Mouse (Mus musculus) heart, embryonic 15.5 days (tissue): Measurements from ENCODE around the gene Lctl. TPM values are rescaled to one million over a fixed set of nuclear protein-coding genes. Genes with fewer than 3 reads are reported as not detected.
A peak's percentile ranks its signal among the peaks of the same experiment; 100 is the strongest.

Experiments
- ATAC-seq: fragments of 200-750 bp; cut with Nextera tagmentation; replicated peaks from 2 replicates; pipeline ENCODE4 v1.8.0; 2017; ENCODE audit warnings: low read depth, moderate TSS enrichment; ENCODE audit not compliant: insufficient number of reproducible peaks, insufficient read depth, low FRiP score
- H3K27ac ChIP-seq: fragments of 300-500 bp; sonication (generic); 2 replicates; pipeline ENCODE4 v1.5.1; 2015; ENCODE audit warnings: mild to moderate bottlenecking, inconsistent platforms
- H3K27me3 ChIP-seq: fragments of 300-500 bp; sonication (generic); 2 replicates; pipeline ENCODE4 v1.6.1; 2015; ENCODE audit warnings: inconsistent platforms
- H3K36me3 ChIP-seq: fragments of 300-500 bp; sonication (generic); 2 replicates; pipeline ENCODE4 v1.6.1; 2015; ENCODE audit warnings: mild to moderate bottlenecking, inconsistent platforms
- H3K4me1 ChIP-seq: fragments of 300-500 bp; sonication (generic); replicated peaks from 2 replicates; pipeline ENCODE4 v1.6.1; 2015; ENCODE audit warnings: inconsistent platforms
- H3K4me2 ChIP-seq: fragments of 300-500 bp; sonication (generic); 2 replicates; pipeline ENCODE4 v1.6.1; 2015; ENCODE audit warnings: inconsistent platforms, mild to moderate bottlenecking, moderate library complexity
- H3K4me3 ChIP-seq: fragments of 300-500 bp; sonication (generic); 2 replicates; pipeline ENCODE4 v1.5.1; 2015; ENCODE audit warnings: mild to moderate bottlenecking, inconsistent platforms
- H3K9ac ChIP-seq: fragments of 300-500 bp; sonication (generic); 2 replicates; pipeline ENCODE4 v1.6.1; 2015; ENCODE audit warnings: mild to moderate bottlenecking, inconsistent platforms
- H3K9me3 ChIP-seq: fragments of 300-500 bp; sonication (generic); replicated peaks from 2 replicates; pipeline ENCODE4 v1.6.1; 2016; ENCODE audit warnings: inconsistent platforms
- WGBS: fragments of 180-500 bp; shearing (Covaris S2); methylation state at CpG from one replicate; pipeline ENCODE4 v1.1.7; 2015; ENCODE audit warnings: mixed read lengths; 5-methylcytosine and 5-hydroxymethylcytosine counted together
- polyA plus RNA-seq: library from polyadenylated mRNA; unstranded; fragments of >200 nt; fragmentation: Nextera tagmentation; extraction: Ambion mirVana; gene quantifications from 2 replicates; pipeline ENCODE4 v1.2.1, GENCODE M21; 2015

Lctl gene
- polyA plus RNA-seq, 1 experiment from 2014 or later = 0.13 TPM

DNA sequence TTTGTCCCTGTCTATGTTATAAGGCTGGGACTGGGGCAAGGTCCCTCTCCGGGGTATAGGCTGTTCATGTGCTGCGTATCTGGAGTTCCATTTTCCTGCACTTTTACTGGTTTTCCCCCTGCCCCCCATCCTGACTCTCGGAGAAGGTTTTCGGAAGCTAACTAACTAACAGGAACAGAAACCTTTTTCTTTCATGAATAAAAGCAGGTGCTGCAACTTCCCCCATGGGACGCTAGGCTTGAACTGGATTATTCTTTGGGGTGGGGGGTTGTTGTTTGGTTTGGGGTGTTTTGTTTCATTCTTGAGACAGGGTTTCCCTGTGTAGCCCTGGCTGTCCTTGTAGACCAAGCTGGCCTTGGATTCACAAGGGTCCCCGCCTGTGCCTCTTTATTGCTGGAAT, 30.4 kb upstream of the Lctl start:
- WGBS = 86% methylated on average over 6 of the region's 6 CpGs
- Histone ChIP-seq H3K36me3 (no peaks in the 10 kb centered on the region), H3K9me3 (no peaks in the 10 kb centered on the region), H3K4me3 (no peak overlapping the region), H3K27ac (peak overlapping the region; percentile 53), H3K9ac (no peak overlapping the region), H3K4me2 (no peak overlapping the region), H3K4me1 (peaks cover 53% of the 10 kb centered on the region), H3K27me3 (no peaks in the 10 kb centered on the region)
- ATAC-seq = no peak

DNA sequence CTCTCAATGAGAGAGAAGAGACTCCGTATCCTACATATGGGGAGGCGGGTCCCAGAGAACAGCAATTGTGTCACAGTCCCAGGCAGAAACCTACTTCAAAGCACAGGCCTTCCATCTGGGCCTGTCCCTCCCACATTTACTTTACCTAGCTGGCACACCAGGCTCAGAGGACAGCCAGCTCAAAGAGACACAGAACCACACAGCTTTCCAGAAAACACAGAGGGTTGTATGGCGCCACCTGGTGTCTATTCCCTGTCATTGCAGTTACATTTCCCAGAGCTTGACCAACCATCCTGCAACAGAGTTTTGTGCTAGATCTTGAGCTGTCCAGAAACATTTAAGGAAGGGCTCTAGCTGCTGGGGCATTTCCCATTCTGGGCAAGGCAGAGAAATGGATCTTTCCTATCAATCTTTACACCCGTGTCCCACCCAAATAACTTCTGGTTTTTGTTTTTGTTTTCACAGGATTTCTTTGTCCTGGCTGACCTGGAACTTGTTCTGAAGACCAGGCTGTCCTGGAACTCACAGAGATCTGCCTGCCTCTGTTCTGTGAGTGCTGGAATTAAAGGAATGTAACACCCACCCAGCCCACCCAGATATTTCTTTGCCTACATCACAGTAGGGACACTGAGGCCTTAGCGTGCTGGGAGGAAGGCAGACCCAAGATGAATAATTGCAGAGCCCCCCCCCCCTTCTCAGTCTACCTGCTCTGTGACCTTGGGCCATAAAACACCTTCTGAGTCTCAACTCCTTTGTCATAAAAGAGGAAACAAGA, 29.3 kb upstream of the Lctl start:
- peak overlapping the region; percentile 3; the same call in 1 of the 2 replicates for H3K9ac ChIP-seq
- H3K27me3 ChIP-seq = no peaks in the 10 kb centered on the region
- H3K4me2 ChIP-seq = no peak overlapping the region
- WGBS = 39% methylated on average over 5 of the region's 5 CpGs
- no peaks in the 10 kb centered on the region for H3K36me3 ChIP-seq
- no peaks in the 10 kb centered on the region for H3K9me3 ChIP-seq
- H3K4me1 ChIP-seq = peaks cover 53% of the 10 kb centered on the region
- no peak overlapping the region for H3K4me3 ChIP-seq
- no peak for ATAC-seq
- peak overlapping the region; percentile 69; the same call in 1 of the 2 replicates for H3K27ac ChIP-seq

DNA sequence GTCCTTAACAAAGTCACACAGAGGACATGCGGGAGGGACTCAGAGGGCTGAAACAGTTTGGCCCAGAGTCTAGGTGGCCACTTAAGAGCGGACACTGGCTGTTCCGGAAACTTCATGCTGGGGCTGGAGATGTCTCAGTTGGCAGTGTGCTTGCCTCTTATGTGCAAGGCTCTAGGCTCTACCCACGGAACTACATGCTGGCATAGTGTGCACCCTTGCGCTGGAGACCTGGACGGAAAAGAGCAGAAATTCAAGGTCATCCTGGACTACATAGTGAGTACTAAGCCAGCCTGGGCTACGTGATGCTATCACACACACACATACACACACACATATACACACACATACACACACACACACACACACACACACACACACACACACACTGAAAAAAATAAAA, 28.6 kb upstream of the Lctl start:
- H3K27ac ChIP-seq = peak overlapping the region; percentile 69; the same call in 1 of the 2 replicates
- H3K27me3 ChIP-seq = no peaks in the 10 kb centered on the region
- 85% methylated on average over 7 of the region's 7 CpGs for WGBS
- H3K4me3 ChIP-seq = no peak overlapping the region
- no peak for ATAC-seq
- H3K9me3 ChIP-seq = no peaks in the 10 kb centered on the region
- no peaks in the 10 kb centered on the region for H3K36me3 ChIP-seq
- H3K4me2 ChIP-seq = no peak overlapping the region
- no peak overlapping the region for H3K9ac ChIP-seq
- peaks cover 53% of the 10 kb centered on the region for H3K4me1 ChIP-seq

DNA sequence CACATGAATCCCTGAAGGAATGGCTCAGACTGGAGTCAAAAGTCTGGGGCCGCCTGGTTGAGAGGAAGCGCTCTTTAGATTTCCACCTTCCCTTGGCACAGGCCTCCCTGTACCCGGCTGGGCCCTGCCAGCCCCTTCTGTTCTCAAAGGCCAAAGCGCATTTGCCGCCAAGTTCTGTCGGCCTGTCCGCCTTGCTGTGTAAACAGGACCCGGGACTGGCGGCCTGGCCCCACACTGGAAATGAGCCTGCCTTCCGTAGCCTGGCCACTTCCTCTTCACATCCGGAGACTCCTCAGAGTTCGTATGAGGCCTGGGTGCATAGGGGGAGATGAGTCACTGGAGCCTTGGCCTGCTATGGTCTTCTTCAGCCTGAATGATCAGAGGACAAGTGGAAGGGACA, 27.9 kb upstream of the Lctl start:
- peaks cover 53% of the 10 kb centered on the region for H3K4me1 ChIP-seq
- no peak overlapping the region for H3K9ac ChIP-seq
- no peaks in the 10 kb centered on the region for H3K27me3 ChIP-seq
- peak overlapping the region; percentile 69 for H3K27ac ChIP-seq
- no peaks in the 10 kb centered on the region for H3K9me3 ChIP-seq
- H3K4me3 ChIP-seq = no peak overlapping the region
- ATAC-seq = peak; percentile 32; the same call in 1 of the 2 replicates
- no peak overlapping the region; the same call in 1 of the 2 replicates for H3K4me2 ChIP-seq
- no peaks in the 10 kb centered on the region for H3K36me3 ChIP-seq
- WGBS = 55% methylated on average over 12 of the region's 12 CpGs

DNA sequence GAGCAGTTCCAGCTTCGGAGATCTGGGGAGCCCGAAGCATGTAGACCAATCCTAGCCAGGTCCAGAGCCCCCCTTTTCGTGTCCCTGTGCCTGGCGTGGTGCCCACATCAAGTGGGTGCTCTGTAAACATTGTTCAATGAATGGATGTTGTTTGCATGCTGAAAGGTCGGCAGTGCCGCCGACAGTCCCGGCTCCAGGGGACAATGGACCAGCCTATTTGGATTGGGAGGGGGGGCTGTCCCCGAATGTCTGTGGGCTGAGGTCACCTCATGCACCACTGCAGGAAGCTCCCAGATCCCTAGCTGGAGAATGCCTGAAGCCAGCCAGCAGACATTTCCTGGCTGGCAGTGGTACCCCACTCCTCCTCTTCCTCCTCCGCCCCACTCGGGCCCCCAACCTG, 22.9 kb upstream of the Lctl start:
- 43% methylated on average over 11 of the region's 11 CpGs for WGBS
- Histone ChIP-seq H3K4me2 (peak overlapping the region; percentile 17; the same call in 1 of the 2 replicates), H3K27ac (peak overlapping the region; percentile 57), H3K36me3 (no peaks in the 10 kb centered on the region), H3K4me1 (peaks cover 26% of the 10 kb centered on the region), H3K4me3 (no peak overlapping the region), H3K9me3 (no peaks in the 10 kb centered on the region), H3K27me3 (no peaks in the 10 kb centered on the region), H3K9ac (no peak overlapping the region)
- peak; percentile 70 for ATAC-seq

DNA sequence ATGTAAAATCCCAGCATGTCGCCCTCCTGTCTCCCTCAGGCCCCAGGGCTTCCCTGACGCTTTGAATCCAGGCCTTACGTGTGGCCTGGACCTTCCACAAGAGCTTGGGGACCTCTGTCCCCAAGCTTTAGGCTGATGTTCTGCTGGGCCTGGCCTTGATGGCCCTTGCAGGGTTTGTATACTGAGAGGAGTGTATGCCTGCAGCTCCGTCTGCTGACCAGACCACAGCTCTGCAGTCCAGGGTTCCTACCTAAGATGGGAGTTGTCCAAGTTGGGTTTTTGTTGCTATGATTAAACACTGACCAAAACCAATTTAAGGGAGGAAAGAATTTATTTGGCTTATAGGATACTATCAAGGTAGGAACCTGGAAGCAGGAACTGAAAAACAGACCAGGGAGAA, 18.7 kb upstream of the Lctl start:
- no peak for ATAC-seq
- no peak overlapping the region for H3K4me2 ChIP-seq
- H3K27ac ChIP-seq = no peak overlapping the region
- H3K9me3 ChIP-seq = no peaks in the 10 kb centered on the region
- H3K36me3 ChIP-seq = no peaks in the 10 kb centered on the region
- no peak overlapping the region for H3K9ac ChIP-seq
- WGBS = 65% methylated on average over 4 of the region's 4 CpGs
- peaks cover 17% of the 10 kb centered on the region for H3K4me1 ChIP-seq
- no peaks in the 10 kb centered on the region for H3K27me3 ChIP-seq
- H3K4me3 ChIP-seq = no peak overlapping the region

DNA sequence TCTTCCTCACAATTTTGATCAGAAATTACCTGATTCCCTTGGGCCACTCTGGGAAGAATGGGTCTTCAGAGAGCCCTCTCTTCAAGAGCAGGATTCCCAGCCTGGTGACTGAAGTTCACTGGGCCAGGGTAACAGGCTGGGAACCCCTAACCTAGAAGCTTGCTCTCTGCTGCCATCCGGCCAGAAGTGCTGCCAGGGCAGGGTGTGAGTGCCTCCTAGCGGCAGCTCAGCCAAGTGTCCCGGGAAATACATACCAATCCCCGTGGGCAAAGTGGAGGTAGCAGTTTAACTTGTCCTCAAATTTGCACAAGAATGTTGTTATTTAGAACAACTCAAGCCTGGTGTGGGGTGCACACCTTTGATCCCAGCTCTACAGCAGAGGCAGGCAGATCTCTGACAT, 16.5 kb upstream of the Lctl start:
- WGBS = 2% methylated on average over 4 of the region's 4 CpGs
- H3K4me2 ChIP-seq = no peak overlapping the region
- no peaks in the 10 kb centered on the region for H3K36me3 ChIP-seq
- H3K9ac ChIP-seq = no peak overlapping the region
- H3K4me3 ChIP-seq = no peak overlapping the region
- no peaks in the 10 kb centered on the region for H3K4me1 ChIP-seq
- no peak for ATAC-seq
- H3K9me3 ChIP-seq = no peaks in the 10 kb centered on the region
- no peak overlapping the region for H3K27ac ChIP-seq
- H3K27me3 ChIP-seq = no peaks in the 10 kb centered on the region

DNA sequence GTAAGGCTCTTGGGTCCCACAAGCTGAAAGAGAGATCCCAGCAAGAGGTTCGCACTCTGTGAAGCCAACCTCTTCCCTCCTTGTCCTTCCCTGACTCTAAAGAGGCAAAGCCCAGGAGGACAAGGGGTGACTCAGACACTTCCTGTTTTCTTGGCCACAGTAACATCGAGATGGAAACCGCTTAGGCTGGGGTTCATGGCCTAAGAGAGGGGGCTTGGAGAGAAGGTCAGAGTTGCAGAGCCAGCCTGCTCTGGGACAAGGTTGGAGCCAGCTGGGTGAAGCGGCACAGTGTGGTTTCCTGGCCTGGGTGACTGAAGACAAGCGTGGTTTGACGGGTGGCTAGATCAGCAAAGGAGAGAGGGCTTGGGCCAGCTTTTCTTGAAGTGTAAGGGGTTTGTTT, 11.6 kb upstream of the Lctl start:
- no peak for ATAC-seq
- H3K9ac ChIP-seq = no peak overlapping the region
- WGBS = 70% methylated on average over 6 of the region's 6 CpGs
- H3K4me2 ChIP-seq = no peak overlapping the region
- H3K27me3 ChIP-seq = no peaks in the 10 kb centered on the region
- H3K9me3 ChIP-seq = no peaks in the 10 kb centered on the region
- no peak overlapping the region for H3K27ac ChIP-seq
- H3K4me3 ChIP-seq = no peak overlapping the region
- no peaks in the 10 kb centered on the region for H3K4me1 ChIP-seq
- no peaks in the 10 kb centered on the region for H3K36me3 ChIP-seq

DNA sequence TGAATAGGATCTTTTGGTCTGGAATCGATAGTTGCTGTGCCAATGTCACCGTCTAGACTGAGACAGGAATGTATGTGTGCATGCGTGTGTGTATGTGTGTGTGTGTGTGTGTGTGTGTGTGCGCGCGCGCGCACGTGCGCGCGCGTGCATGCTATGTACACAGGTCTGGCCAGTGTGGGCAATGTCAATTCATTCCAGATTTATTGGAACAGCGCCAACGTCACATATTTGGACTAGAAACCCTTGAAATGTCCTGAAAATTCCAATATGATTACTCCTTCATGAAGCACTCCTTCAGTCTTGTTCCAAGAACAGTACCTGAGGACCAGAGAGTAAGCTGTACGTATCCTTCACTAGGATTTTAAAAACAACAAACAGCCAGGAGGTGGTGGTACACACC, 6.4 kb upstream of the Lctl start:
- Histone ChIP-seq H3K9ac (no peak overlapping the region), H3K4me2 (no peak overlapping the region), H3K4me1 (peaks cover 21% of the 10 kb centered on the region), H3K4me3 (no peak overlapping the region), H3K36me3 (no peaks in the 10 kb centered on the region), H3K27me3 (no peaks in the 10 kb centered on the region), H3K9me3 (no peaks in the 10 kb centered on the region), H3K27ac (no peak overlapping the region)
- WGBS = 94% methylated on average over 16 of the region's 16 CpGs
- no peak for ATAC-seq

DNA sequence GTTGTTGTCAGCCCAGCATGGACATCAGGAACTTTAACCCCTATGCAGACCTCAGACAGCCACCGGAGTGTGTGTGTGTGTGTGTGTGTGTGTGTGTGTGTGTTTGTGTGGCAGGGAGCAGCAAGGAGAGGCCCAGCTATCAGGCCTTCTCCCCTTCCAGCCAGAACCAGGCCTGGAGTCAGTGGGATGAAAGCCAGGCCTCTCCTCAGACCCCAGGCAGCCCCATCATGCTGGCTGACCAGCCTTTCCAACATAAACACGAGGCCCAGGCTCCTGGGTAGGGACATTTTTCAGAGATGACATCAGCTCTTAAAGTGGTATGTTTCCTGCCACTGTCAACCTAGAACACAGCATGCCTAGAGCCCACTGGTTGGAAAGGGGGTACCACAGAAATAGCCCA, 2.3 kb upstream of the Lctl start:
- H3K4me3 ChIP-seq = no peak overlapping the region
- peak; percentile 85 for ATAC-seq
- H3K4me2 ChIP-seq = no peak overlapping the region
- peaks cover 29% of the 10 kb centered on the region for H3K4me1 ChIP-seq
- WGBS = 8% methylated on average over 2 of the region's 2 CpGs
- no peaks in the 10 kb centered on the region for H3K9me3 ChIP-seq
- H3K27me3 ChIP-seq = no peaks in the 10 kb centered on the region
- H3K9ac ChIP-seq = no peak overlapping the region
- peak overlapping the region; percentile 73 for H3K27ac ChIP-seq
- H3K36me3 ChIP-seq = no peaks in the 10 kb centered on the region

DNA sequence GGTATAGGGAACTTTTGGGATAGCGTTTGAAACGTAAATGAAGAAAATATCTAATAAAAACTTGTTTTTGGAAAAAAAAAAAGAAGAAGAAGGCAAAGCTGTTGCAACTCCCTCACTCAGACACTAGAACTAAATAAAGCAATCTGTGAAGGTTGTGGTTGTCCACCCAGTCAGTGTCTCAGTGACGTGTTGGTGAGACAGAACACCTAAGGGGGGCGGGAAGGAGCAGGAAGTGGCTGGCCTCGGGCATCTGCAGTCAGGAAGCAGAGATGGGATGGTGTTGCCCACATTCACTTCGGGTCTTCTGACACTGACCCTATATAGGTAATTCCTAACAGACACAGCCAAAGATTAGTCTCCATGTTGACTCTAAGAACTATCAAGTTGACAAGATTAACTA, 1.2 kb upstream of the Lctl start:
- Histone ChIP-seq H3K9me3 (no peaks in the 10 kb centered on the region), H3K4me3 (no peak overlapping the region), H3K27me3 (no peaks in the 10 kb centered on the region), H3K4me1 (peaks cover 29% of the 10 kb centered on the region), H3K9ac (no peak overlapping the region), H3K4me2 (no peak overlapping the region), H3K36me3 (no peaks in the 10 kb centered on the region), H3K27ac (no peak overlapping the region)
- no peak for ATAC-seq
- WGBS = 83% methylated on average over 6 of the region's 6 CpGs

DNA sequence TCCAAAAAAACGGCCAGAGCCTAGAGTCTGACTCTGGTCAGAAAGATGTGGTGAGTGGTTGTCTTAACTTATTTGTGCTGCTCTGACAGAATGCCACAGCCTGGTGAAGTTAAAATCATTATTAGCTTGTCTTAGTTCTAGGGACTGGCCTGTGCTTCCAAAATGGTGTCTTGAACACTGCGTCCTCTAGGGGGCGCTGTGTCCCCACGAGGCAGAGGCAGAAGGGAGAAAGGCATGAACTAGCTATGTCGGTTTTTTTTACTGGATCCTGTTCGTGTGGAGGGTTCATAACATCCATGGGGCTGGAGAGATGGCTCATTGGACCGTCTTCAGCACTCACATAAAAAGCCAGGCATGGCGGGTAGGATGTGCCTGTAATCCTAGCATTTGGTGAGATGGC, 3.0 kb downstream of the Lctl start:
- no peak overlapping the region for H3K27ac ChIP-seq
- no peak for ATAC-seq
- peaks cover 10% of the 10 kb centered on the region for H3K4me1 ChIP-seq
- WGBS = 26% methylated on average over 8 of the region's 8 CpGs
- no peak overlapping the region for H3K9ac ChIP-seq
- no peaks in the 10 kb centered on the region for H3K27me3 ChIP-seq
- no peaks in the 10 kb centered on the region for H3K9me3 ChIP-seq
- H3K4me3 ChIP-seq = no peak overlapping the region
- H3K4me2 ChIP-seq = no peak overlapping the region
- no peaks in the 10 kb centered on the region for H3K36me3 ChIP-seq
